Mouse (Mus musculus) G1E (cell line): ENCODE results near the gene Tmtc4.

Experiments used
- CTCF ChIP-seq: IDR thresholded peaks from 2 replicates; pipeline ENCODE4 v1.5.1; 2012; ENCODE audit warnings: low read depth, low read length, inconsistent platforms, mixed read lengths
- GATA1 ChIP-seq: IDR thresholded peaks from 2 replicates; pipeline ENCODE4 v1.6.1; 2012; ENCODE audit warnings: borderline replicate concordance, low read length, inconsistent platforms, mixed read lengths

- TF ChIP-seq CTCF (no peak), GATA1 (no peak)
Observed at GRCm38 (mm10) chr14:122908075-122908474, 75.8 kb downstream of the Tmtc4 start.
